Mouse (Mus musculus) stomach, embryonic 16.5 days (tissue): ENCODE data around the gene Ltbr. TPM values are rescaled to one million over a fixed set of nuclear protein-coding genes. Genes with fewer than 3 reads are reported as not detected.

Source experiments
- ATAC-seq: fragments of 200-750 bp; cut with Nextera tagmentation; 2 replicates; pipeline ENCODE4 v1.8.0; 2017; ENCODE audit warnings: moderate number of reproducible peaks, moderate TSS enrichment; ENCODE audit not compliant: insufficient read depth, low FRiP score
- H3K27ac ChIP-seq: fragments of 300-500 bp; sonication (generic); 2 replicates; pipeline ENCODE4 v1.5.1; 2014; ENCODE audit warnings: low read length
- H3K27me3 ChIP-seq: fragments of 300-500 bp; sonication (generic); 2 replicates; pipeline ENCODE4 v1.6.1; 2014; ENCODE audit warnings: low read length, control low read depth, mixed read lengths; ENCODE audit not compliant: control insufficient read depth, insufficient read depth
- H3K36me3 ChIP-seq: fragments of 300-500 bp; sonication (generic); 2 replicates; pipeline ENCODE4 v1.6.1; 2014; ENCODE audit warnings: low read length; ENCODE audit not compliant: control insufficient read depth, insufficient read depth
- H3K4me1 ChIP-seq: fragments of 300-500 bp; sonication (generic); 2 replicates; pipeline ENCODE4 v1.6.1; 2014; ENCODE audit warnings: low read length, control low read depth, mixed read lengths; ENCODE audit not compliant: control insufficient read depth, insufficient read depth
- H3K4me2 ChIP-seq: fragments of 300-500 bp; sonication (generic); 2 replicates; pipeline ENCODE4 v1.6.1; 2014; ENCODE audit warnings: low read depth, low read length, mixed read lengths
- H3K4me3 ChIP-seq: fragments of 300-500 bp; sonication (generic); replicated peaks from 2 replicates; pipeline ENCODE4 v1.5.1; 2014; ENCODE audit warnings: mild to moderate bottlenecking, low read length
- H3K9ac ChIP-seq: fragments of 300-500 bp; sonication (generic); 2 replicates; pipeline ENCODE4 v1.6.1; 2014; ENCODE audit warnings: low read length
- H3K9me3 ChIP-seq: fragments of 300-500 bp; sonication (generic); replicated peaks from 2 replicates; pipeline ENCODE4 v1.6.1; 2016; ENCODE audit warnings: low read length, control low read depth; ENCODE audit not compliant: control insufficient read depth
- WGBS: fragments of 180-500 bp; shearing (Covaris S2); extraction: QIAGEN DNeasy Blood & Tissue Kit; methylation state at CpG from one replicate; pipeline ENCODE4 v1.1.7; 2014; 5-methylcytosine and 5-hydroxymethylcytosine counted together
- polyA plus RNA-seq: library from polyadenylated mRNA; unstranded; fragments of >200 nt; fragmentation: Nextera tagmentation; extraction: Ambion mirVana; gene quantifications from 2 replicates; pipeline ENCODE4 v1.2.1, GENCODE M21; 2015

Gene Ltbr
- polyA plus RNA-seq, 1 experiment from 2014 or later = 69.4 TPM

- Histone ChIP-seq H3K4me2 (peak overlapping the region; percentile 33), H3K9ac (peak overlapping the region; percentile 27; the same call in 1 of the 2 replicates), H3K9me3 (no peaks in the 10 kb centered on the region), H3K27me3 (peaks cover 9% of the 10 kb centered on the region; the same call in 1 of the 2 replicates), H3K4me1 (no peaks in the 10 kb centered on the region), H3K27ac (peak overlapping the region; percentile 43; the same call in 1 of the 2 replicates), H3K36me3 (no peaks in the 10 kb centered on the region), H3K4me3 (peak overlapping the region; percentile 11)
- ATAC-seq = peak; percentile 26; the same call in 1 of the 2 replicates
- 15% methylated on average over 26 of the region's 26 CpGs for WGBS
Measured at GRCm38 (mm10) chr6:125321114-125321855, 7.6 kb upstream of the Ltbr start.

GRCm38 (mm10) chr6:125320323-125320722 is 6.6 kb upstream of the Ltbr start, which contains the start of gene Scnn1a:
Scnn1a (plus strand) TSS chr6:125320659.
- H3K4me1 ChIP-seq = no peaks in the 10 kb centered on the region
- WGBS = 88% methylated on average over 1 of the region's 1 CpGs
- H3K27ac ChIP-seq = peak within 1 kb of the TSS; percentile 43; the same call in 1 of the 2 replicates
- peak within 1 kb of the TSS; percentile 27; the same call in 1 of the 2 replicates for H3K9ac ChIP-seq
- H3K36me3 ChIP-seq = no peaks in the 10 kb centered on the region
- ATAC-seq = no peak
- peak within 1 kb of the TSS; percentile 11 for H3K4me3 ChIP-seq
- peak within 1 kb of the TSS; percentile 33 for H3K4me2 ChIP-seq
- peaks cover 9% of the 10 kb centered on the region; the same call in 1 of the 2 replicates for H3K27me3 ChIP-seq
- no peaks in the 10 kb centered on the region for H3K9me3 ChIP-seq

- H3K9me3 ChIP-seq = no peaks in the 10 kb centered on the region
- no peak for ATAC-seq
- H3K4me2 ChIP-seq = no peak overlapping the region
- H3K4me3 ChIP-seq = no peak overlapping the region
- no peak overlapping the region for H3K9ac ChIP-seq
- no peak overlapping the region for H3K27ac ChIP-seq
- H3K27me3 ChIP-seq = peaks cover 9% of the 10 kb centered on the region; the same call in 1 of the 2 replicates
- no peaks in the 10 kb centered on the region for H3K4me1 ChIP-seq
- no peaks in the 10 kb centered on the region for H3K36me3 ChIP-seq
Measured at GRCm38 (mm10) chr6:125319919-125320296, 6.2 kb upstream of the Ltbr start.

- no peak overlapping the region for H3K4me3 ChIP-seq
- H3K4me2 ChIP-seq = no peak overlapping the region
- no peaks in the 10 kb centered on the region for H3K9me3 ChIP-seq
- peaks cover 4% of the 10 kb centered on the region for H3K4me1 ChIP-seq
- no peak for ATAC-seq
- H3K9ac ChIP-seq = no peak overlapping the region; the same call in 1 of the 2 replicates
- peak overlapping the region; percentile 40; the same call in 1 of the 2 replicates for H3K27ac ChIP-seq
- 50% methylated on average over 15 of the region's 15 CpGs for WGBS
- H3K36me3 ChIP-seq = no peaks in the 10 kb centered on the region
- peaks cover 9% of the 10 kb centered on the region; the same call in 1 of the 2 replicates for H3K27me3 ChIP-seq
Measured at GRCm38 (mm10) chr6:125318981-125319918, 5.6 kb upstream of the Ltbr start.

GRCm38 (mm10) chr6:125317077-125317476 is 3.4 kb upstream of the Ltbr start:
- H3K27ac ChIP-seq = no peak overlapping the region
- H3K36me3 ChIP-seq = no peaks in the 10 kb centered on the region
- no peak overlapping the region for H3K9ac ChIP-seq
- ATAC-seq = no peak
- peaks cover 9% of the 10 kb centered on the region; the same call in 1 of the 2 replicates for H3K27me3 ChIP-seq
- WGBS = 35% methylated on average over 7 of the region's 7 CpGs
- H3K4me2 ChIP-seq = no peak overlapping the region
- H3K4me1 ChIP-seq = peaks cover 16% of the 10 kb centered on the region
- no peaks in the 10 kb centered on the region for H3K9me3 ChIP-seq
- no peak overlapping the region for H3K4me3 ChIP-seq

- Histone ChIP-seq H3K9ac (no peak overlapping the region; the same call in 1 of the 2 replicates), H3K4me3 (no peak overlapping the region), H3K4me1 (peaks cover 22% of the 10 kb centered on the region), H3K36me3 (no peaks in the 10 kb centered on the region), H3K9me3 (no peaks in the 10 kb centered on the region), H3K27me3 (no peaks in the 10 kb centered on the region), H3K27ac (no peak overlapping the region), H3K4me2 (peak overlapping the region; percentile 78; the same call in 1 of the 2 replicates)
- WGBS = 78% methylated on average over 6 of the region's 6 CpGs
- no peak for ATAC-seq
Measured at GRCm38 (mm10) chr6:125314746-125315145, 1.1 kb upstream of the Ltbr start.

GRCm38 (mm10) chr6:125314231-125314563 is 512 bp upstream of the Ltbr start:
- 46% methylated on average over 7 of the region's 7 CpGs for WGBS
- Histone ChIP-seq H3K4me3 (peak overlapping the region; percentile 77), H3K27me3 (no peaks in the 10 kb centered on the region), H3K9ac (peak overlapping the region; percentile 98), H3K4me2 (peak overlapping the region; percentile 78), H3K27ac (peak overlapping the region; percentile 87), H3K9me3 (no peaks in the 10 kb centered on the region), H3K4me1 (peaks cover 22% of the 10 kb centered on the region), H3K36me3 (no peaks in the 10 kb centered on the region)
- ATAC-seq = peak; percentile 22; the same call in 1 of the 2 replicates

GRCm38 (mm10) chr6:125312581-125313355 is 917 bp downstream of the Ltbr start:
- H3K4me2 ChIP-seq = peak overlapping the region; percentile 78
- ATAC-seq = no peak
- H3K4me3 ChIP-seq = peak overlapping the region; percentile 77
- 0 out of 2 replicates have a peak, but pooled peaks cover 2% of the 10 kb centered on the region for H3K36me3 ChIP-seq
- H3K27me3 ChIP-seq = no peaks in the 10 kb centered on the region
- 57% methylated on average over 22 of the region's 22 CpGs for WGBS
- peak overlapping the region; percentile 98 for H3K9ac ChIP-seq
- no peaks in the 10 kb centered on the region for H3K9me3 ChIP-seq
- peak overlapping the region; percentile 87 for H3K27ac ChIP-seq
- H3K4me1 ChIP-seq = peaks cover 22% of the 10 kb centered on the region
